Mouse (Mus musculus) hindbrain, embryonic 12.5 days (tissue): ENCODE results near the gene Ccdc121. TPM values are rescaled to one million over a fixed set of nuclear protein-coding genes. Genes with fewer than 3 reads are reported as not detected.
"Not testable (repeated sequence)": the region's sequence is repeated elsewhere in the genome, so short reads cannot be mapped to it uniquely, and the experiment has no call there.

Source experiments
- ATAC-seq: fragments of 200-750 bp; cut with Nextera tagmentation; 2 replicates; pipeline ENCODE4 v1.8.0; 2017; ENCODE audit warnings: moderate TSS enrichment; ENCODE audit not compliant: low FRiP score
- H3K27ac ChIP-seq: fragments of 300-500 bp; sonication (generic); 2 replicates; pipeline ENCODE4 v1.5.1; 2016; ENCODE audit warnings: mild to moderate bottlenecking
- H3K27me3 ChIP-seq: fragments of 300-500 bp; sonication (generic); 2 replicates; pipeline ENCODE4 v1.6.1; 2016; ENCODE audit warnings: mild to moderate bottlenecking
- H3K36me3 ChIP-seq: fragments of 300-500 bp; sonication (generic); 2 replicates; pipeline ENCODE4 v1.6.1; 2016; ENCODE audit warnings: mild to moderate bottlenecking
- H3K4me1 ChIP-seq: fragments of 300-500 bp; sonication (generic); 2 replicates; pipeline ENCODE4 v1.6.1; 2016
- H3K4me2 ChIP-seq: fragments of 300-500 bp; sonication (generic); replicated peaks from 2 replicates; pipeline ENCODE4 v1.6.1; 2016; ENCODE audit warnings: mild to moderate bottlenecking
- H3K4me3 ChIP-seq: fragments of 300-500 bp; sonication (generic); 2 replicates; pipeline ENCODE4 v1.5.1; 2016; ENCODE audit warnings: mild to moderate bottlenecking
- H3K9ac ChIP-seq: fragments of 300-500 bp; sonication (generic); 2 replicates; pipeline ENCODE4 v1.6.1; 2016; ENCODE audit warnings: mild to moderate bottlenecking, moderate library complexity
- H3K9me3 ChIP-seq: fragments of 300-500 bp; sonication (generic); replicated peaks from 2 replicates; pipeline ENCODE4 v1.6.1; 2016; ENCODE audit warnings: mild to moderate bottlenecking
- WGBS: fragments of 180-500 bp; shearing (Covaris S2); methylation state at CpG from one replicate; pipeline ENCODE4 v1.1.7; 2016; 5-methylcytosine and 5-hydroxymethylcytosine counted together
- polyA plus RNA-seq: library from polyadenylated mRNA; unstranded; fragments of >200 nt; fragmentation: Nextera tagmentation; extraction: Ambion mirVana; gene quantifications from 2 replicates; pipeline ENCODE4 v1.2.1, GENCODE M21; 2016

Ccdc121 gene
- polyA plus RNA-seq, 1 experiment from 2014 or later: not detected

DNA sequence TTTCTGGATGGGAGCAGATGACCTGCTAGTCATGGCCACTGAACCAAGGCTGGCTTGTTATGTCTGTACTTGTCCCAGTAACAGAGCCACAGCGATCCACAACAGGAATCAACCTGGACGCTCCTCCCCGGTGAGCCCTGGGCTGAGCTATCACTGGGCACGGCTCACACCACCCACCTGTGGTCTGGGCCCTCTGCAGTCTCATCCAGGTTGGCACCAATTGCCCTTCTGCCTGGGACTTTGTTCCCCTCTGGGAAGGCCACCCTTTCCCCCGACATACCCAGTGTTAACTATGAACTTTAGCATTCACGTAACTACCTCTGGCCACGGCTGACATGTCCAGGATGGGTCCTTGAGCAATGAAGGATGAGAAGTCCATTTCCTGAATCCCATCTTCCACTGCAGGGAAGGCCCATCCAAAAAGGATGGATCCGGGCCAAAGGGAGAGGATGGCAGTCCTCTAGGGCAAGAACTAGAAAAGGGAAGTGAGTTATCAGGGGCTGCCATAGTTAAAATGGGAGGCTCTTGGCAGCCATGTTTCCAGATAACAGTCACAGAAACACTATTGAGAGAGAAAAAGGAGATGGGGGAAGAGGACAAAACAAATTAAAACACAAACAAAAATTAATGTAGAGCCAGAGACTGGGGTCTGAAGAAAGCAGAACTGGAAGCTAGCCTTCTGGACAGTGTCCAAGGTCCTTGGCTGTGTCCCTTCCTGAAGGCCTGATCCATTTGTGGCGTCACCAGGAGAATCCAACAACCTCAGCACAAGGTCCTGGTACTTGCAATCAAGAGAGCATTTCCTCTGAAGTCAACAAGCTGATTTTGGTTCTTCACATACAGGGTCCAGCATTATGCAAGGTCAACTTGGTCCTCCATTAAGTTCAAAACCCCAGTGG, 26.6 kb upstream of the Ccdc121 start:
- Histone ChIP-seq H3K4me2 (no peak overlapping the region), H3K27ac (no peak overlapping the region), H3K36me3 (no peaks in the 10 kb centered on the region), H3K4me3 (no peak overlapping the region), H3K4me1 (no peaks in the 10 kb centered on the region; the same call in 1 of the 2 replicates), H3K27me3 (no peaks in the 10 kb centered on the region), H3K9ac (no peak overlapping the region), H3K9me3 (no peaks in the 10 kb centered on the region)
- ATAC-seq: no peak
- WGBS: 93% methylated on average over 9 of the region's 9 CpGs

- H3K27ac ChIP-seq: no peak overlapping the region
- no peaks in the 10 kb centered on the region for H3K36me3 ChIP-seq
- WGBS: 55% methylated on average over 10 of the region's 10 CpGs
- ATAC-seq: no peak
- H3K9ac ChIP-seq: no peak overlapping the region
- no peak overlapping the region for H3K4me2 ChIP-seq
- H3K27me3 ChIP-seq: no peaks in the 10 kb centered on the region
- H3K9me3 ChIP-seq: no peaks in the 10 kb centered on the region
- H3K4me3 ChIP-seq: no peak overlapping the region
- H3K4me1 ChIP-seq: no peaks in the 10 kb centered on the region; the same call in 1 of the 2 replicates
These were observed 24.1 kb upstream of the Ccdc121 start for GRCm38 (mm10) chr1:181535165-181535873.

DNA sequence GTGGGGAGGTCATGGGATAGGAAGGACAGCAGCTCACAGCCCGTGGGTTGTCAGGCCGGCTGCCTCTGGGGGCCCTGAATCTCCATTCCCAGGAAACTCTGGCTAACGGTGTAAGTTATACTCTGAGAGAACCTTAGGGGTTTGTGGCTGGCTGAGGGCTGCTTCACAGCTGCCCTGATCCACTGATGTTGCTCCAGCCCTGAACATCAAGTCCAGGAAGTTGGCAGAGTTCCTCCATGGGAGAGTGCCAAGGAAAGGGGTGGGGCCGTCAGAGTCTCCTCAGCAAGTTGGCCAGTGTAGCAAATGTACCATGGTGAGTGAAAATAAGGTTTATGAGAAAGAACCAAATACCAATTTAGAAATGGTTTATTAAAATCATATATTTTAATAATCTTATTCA, 18.1 kb upstream of the Ccdc121 start:
- no peaks in the 10 kb centered on the region for H3K9me3 ChIP-seq
- WGBS: 72% methylated on average over 4 of the region's 4 CpGs
- no peak overlapping the region for H3K4me3 ChIP-seq
- H3K36me3 ChIP-seq: no peaks in the 10 kb centered on the region
- no peak overlapping the region for H3K4me2 ChIP-seq
- ATAC-seq: no peak
- H3K27me3 ChIP-seq: 0 out of 2 replicates have a peak, but pooled peaks cover 2% of the 10 kb centered on the region
- H3K9ac ChIP-seq: no peak overlapping the region
- no peak overlapping the region for H3K27ac ChIP-seq
- no peaks in the 10 kb centered on the region; the same call in 1 of the 2 replicates for H3K4me1 ChIP-seq

DNA sequence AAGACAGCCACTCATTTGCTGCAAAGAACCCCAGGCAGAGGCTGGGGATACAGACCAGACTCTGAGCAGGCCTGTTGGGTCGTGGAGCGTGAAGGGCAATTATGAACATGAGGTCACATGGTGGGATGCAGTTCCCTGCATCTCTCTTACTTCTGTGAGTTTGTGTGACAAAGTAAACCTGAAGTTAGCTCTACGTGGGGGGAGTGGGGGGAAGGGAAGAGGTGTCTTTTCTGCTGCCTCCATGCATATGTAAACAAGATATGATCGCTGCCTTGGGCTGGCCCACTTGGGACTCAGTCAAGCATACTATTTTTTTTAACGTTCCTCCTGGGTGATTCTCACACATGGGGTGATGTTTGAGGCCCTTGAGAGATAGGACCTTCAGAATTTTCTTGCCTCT, 14.7 kb upstream of the Ccdc121 start:
- ATAC-seq: no peak
- Histone ChIP-seq H3K4me3 (no peak overlapping the region), H3K36me3 (no peaks in the 10 kb centered on the region), H3K9me3 (no peaks in the 10 kb centered on the region), H3K4me1 (peaks cover 6% of the 10 kb centered on the region; the same call in 1 of the 2 replicates), H3K27ac (no peak overlapping the region), H3K9ac (no peak overlapping the region), H3K27me3 (0 out of 2 replicates have a peak, but pooled peaks cover 2% of the 10 kb centered on the region), H3K4me2 (no peak overlapping the region)
- 57% methylated on average over 5 of the region's 5 CpGs for WGBS

DNA sequence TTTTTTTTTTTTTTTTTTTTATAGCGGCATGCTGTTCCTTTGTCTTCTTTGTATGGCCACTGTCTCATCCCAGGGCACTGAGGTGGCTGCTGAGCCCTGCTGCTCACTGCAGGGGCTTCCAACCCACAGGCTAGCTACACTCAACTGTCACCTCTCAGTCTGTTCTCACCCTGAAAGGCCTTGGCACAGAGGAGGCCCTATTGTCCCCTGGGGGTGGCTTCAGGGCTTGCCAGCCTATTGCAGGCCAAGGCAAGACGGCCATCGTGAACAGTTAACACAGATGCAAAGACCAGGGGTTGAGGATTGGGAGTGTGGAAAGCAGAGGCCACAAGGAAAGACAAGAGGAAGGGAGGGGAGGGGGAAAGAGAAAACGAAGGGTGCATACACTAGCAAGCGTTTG, 12.6 kb upstream of the Ccdc121 start:
- no peak for ATAC-seq
- Histone ChIP-seq H3K4me3 (no peak overlapping the region), H3K9ac (no peak overlapping the region), H3K9me3 (no peaks in the 10 kb centered on the region), H3K36me3 (no peaks in the 10 kb centered on the region), H3K27me3 (0 out of 2 replicates have a peak, but pooled peaks cover 2% of the 10 kb centered on the region), H3K27ac (no peak overlapping the region), H3K4me2 (no peak overlapping the region), H3K4me1 (peaks cover 6% of the 10 kb centered on the region; the same call in 1 of the 2 replicates)
- WGBS: 47% methylated on average over 5 of the region's 5 CpGs

- 74% methylated on average over 11 of the region's 11 CpGs for WGBS
- H3K4me2 ChIP-seq: no peak overlapping the region
- no peak overlapping the region for H3K9ac ChIP-seq
- H3K4me3 ChIP-seq: no peak overlapping the region
- peaks cover 6% of the 10 kb centered on the region; the same call in 1 of the 2 replicates for H3K4me1 ChIP-seq
- ATAC-seq: no peak
- H3K27ac ChIP-seq: no peak overlapping the region
- no peaks in the 10 kb centered on the region for H3K36me3 ChIP-seq
- no peaks in the 10 kb centered on the region for H3K27me3 ChIP-seq
- H3K9me3 ChIP-seq: no peaks in the 10 kb centered on the region
These were observed 10.3 kb upstream of the Ccdc121 start for GRCm38 (mm10) chr1:181521401-181522091.

GRCm38 (mm10) chr1:181519137-181519536, 7.9 kb upstream of the Ccdc121 start:
- Histone ChIP-seq H3K27ac (no peak overlapping the region), H3K36me3 (no peaks in the 10 kb centered on the region), H3K4me3 (no peak overlapping the region), H3K4me1 (peaks cover 6% of the 10 kb centered on the region; the same call in 1 of the 2 replicates), H3K27me3 (no peaks in the 10 kb centered on the region), H3K9me3 (no peaks in the 10 kb centered on the region), H3K9ac (no peak overlapping the region), H3K4me2 (no peak overlapping the region)
- no peak for ATAC-seq
- WGBS: 73% methylated on average over 4 of the region's 4 CpGs

DNA sequence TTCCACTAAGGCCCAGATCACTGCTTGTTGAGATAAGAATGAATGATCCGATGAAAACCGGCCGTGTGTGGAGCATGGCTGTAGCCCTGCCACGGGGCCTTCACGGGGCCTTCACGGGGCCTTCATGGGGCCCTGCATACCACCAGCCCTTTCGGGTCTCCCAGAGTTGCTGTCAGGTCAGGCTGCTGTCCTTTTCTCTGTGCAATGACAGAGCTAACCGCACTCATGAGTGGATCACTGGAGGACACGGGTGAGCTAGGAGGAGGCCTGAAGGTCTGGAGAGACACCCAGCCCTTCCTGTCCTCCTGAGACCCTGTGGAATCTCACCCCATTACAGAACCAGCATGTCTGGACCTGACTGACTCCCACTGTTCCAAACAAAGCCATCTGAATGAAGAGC, 6.8 kb upstream of the Ccdc121 start:
- Histone ChIP-seq H3K4me3 (no peak overlapping the region), H3K9me3 (no peaks in the 10 kb centered on the region), H3K27me3 (no peaks in the 10 kb centered on the region), H3K4me1 (peaks cover 6% of the 10 kb centered on the region; the same call in 1 of the 2 replicates), H3K9ac (no peak overlapping the region), H3K4me2 (no peak overlapping the region), H3K36me3 (no peaks in the 10 kb centered on the region), H3K27ac (no peak overlapping the region)
- 92% methylated on average over 9 of the region's 9 CpGs for WGBS
- ATAC-seq: no peak

- H3K4me3 ChIP-seq: no peak overlapping the region
- WGBS: 86% methylated on average over 15 of the region's 15 CpGs
- no peaks in the 10 kb centered on the region for H3K9me3 ChIP-seq
- H3K4me1 ChIP-seq: no peaks in the 10 kb centered on the region
- H3K36me3 ChIP-seq: no peaks in the 10 kb centered on the region
- no peaks in the 10 kb centered on the region for H3K27me3 ChIP-seq
- no peak overlapping the region for H3K27ac ChIP-seq
- H3K4me2 ChIP-seq: no peak overlapping the region
- no peak for ATAC-seq
- no peak overlapping the region for H3K9ac ChIP-seq
These were observed 1.3 kb upstream of the Ccdc121 start for GRCm38 (mm10) chr1:181512430-181513129.

DNA sequence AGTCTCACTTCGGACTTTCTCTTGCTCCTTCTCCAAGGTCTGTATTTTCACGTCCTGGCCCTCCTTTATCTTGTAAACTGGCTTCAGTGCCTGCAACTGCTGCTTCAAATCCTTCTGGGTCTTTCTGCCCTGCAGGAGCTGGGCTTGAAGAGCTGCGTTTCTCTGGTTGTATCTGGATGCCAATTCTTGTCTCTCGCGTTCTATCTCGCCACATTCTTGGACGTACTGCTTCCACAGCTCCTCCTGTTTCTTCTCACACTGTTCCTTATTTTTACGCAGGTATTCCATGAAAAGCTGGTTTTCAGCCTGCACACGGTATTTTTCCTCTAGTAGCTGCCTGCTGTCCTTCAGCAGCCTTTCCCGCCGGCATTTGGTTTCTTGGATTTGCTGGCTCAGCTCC, 396 bp downstream of the Ccdc121 start:
- H3K9ac ChIP-seq, H3K4me1 ChIP-seq, H3K4me3 ChIP-seq, H3K4me2 ChIP-seq, H3K27ac ChIP-seq, ATAC-seq, H3K36me3 ChIP-seq, H3K9me3 ChIP-seq, H3K27me3 ChIP-seq: not testable (repeated sequence)
- WGBS: 84% methylated on average over 11 of the region's 11 CpGs

- 62% methylated on average over 8 of the region's 8 CpGs for WGBS
- Histone ChIP-seq H3K36me3 (no peaks in the 10 kb centered on the region), H3K27ac (no peak overlapping the region), H3K9me3 (no peaks in the 10 kb centered on the region), H3K9ac (no peak overlapping the region), H3K27me3 (no peaks in the 10 kb centered on the region), H3K4me3 (no peak overlapping the region), H3K4me1 (no peaks in the 10 kb centered on the region), H3K4me2 (no peak overlapping the region)
- no peak for ATAC-seq
These were observed 5.9 kb downstream of the Ccdc121 start for GRCm38 (mm10) chr1:181505367-181505766.
